Mouse (Mus musculus) layer of hippocampus, postnatal 10 days (tissue): ENCODE data around the gene Dppa3. TPM values are rescaled to one million over a fixed set of nuclear protein-coding genes. Genes with fewer than 3 reads are reported as not detected.
"Not testable (repeated sequence)": the region's sequence is repeated elsewhere in the genome, so short reads cannot be mapped to it uniquely, and the experiment has no call there.

Experiments used
- DNase-seq, 2 experiments: peaks; one replicate each; pipeline ENCODE4 v3.0.0; 2021; ENCODE audit warnings: low spot score in 2 of 2
- total RNA-seq, 2 experiments: library from RNA; stranded (reverse); gene quantifications; 2 replicates each; pipeline ENCODE4 v1.2.3; 2021

The Dppa3 gene
- total RNA-seq, 2 experiments from 2014 or later: not detected

DNA sequence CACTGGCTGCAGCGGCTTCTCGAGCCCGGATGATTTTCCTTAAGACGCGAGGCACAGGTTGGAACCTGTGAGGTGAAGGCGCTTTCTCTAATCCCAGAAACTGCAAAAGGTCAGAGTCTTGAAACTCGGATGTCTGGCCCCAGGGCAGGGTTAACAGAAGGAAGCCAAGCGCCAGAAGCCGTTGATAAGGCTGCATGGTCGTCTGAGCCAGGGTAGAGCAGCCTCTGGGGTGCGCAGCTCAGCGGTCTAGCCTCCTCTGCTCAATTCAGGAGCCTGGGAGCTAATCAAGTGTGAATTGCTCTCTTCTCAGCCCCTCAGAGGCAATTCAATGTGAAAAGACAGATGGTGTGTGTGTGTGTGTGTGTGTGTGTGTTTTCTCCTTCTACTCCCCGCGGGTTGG is 16.4 kb upstream of the Dppa3 start, which contains the start of gene Gdf3:
TSS of gene Gdf3 (minus strand) at position 317 of the 400 bp plus-strand sequence.
- DNase-seq: no peak

DNA sequence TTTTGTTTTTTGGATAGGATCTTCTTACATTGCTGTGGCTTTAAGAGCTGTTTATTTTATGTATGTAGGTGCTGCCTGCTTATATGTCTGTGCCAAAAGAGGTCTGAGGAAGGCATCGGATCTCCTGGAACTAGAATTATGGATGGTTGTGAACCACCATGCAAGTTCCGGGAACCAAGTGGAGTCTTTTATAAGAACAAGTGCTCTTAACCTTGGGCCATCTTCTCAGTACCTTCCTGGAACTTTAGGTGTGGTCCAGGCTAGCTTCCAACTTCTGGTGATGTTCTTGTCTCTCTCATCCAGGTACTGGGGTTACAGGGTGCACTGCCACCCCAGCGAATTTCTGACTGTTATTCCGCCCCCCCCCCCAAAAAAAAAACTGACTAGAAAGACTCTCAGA is 13.8 kb upstream of the Dppa3 start:
- DNase-seq: no peak

DNA sequence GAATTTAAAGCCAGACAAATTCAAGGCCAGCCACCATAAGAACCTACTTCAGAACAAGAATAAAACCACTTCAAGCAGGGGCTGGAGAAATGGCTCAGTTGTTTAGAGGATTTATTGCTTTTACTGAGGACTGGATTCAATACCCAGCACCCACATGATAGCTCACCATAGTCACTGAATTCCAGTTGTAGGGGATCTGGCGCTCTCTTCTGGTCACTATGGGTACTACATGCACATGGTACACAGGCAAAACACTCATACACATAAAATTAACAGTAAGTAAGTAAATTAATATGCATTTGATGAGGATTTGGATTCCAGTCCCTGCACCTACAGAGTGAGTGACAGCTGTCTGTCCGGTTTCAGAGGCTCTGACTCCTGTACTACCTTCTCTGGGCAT is 12.2 kb upstream of the Dppa3 start:
- DNase-seq: peak in 1 of 2 experiments; percentile 27

DNA sequence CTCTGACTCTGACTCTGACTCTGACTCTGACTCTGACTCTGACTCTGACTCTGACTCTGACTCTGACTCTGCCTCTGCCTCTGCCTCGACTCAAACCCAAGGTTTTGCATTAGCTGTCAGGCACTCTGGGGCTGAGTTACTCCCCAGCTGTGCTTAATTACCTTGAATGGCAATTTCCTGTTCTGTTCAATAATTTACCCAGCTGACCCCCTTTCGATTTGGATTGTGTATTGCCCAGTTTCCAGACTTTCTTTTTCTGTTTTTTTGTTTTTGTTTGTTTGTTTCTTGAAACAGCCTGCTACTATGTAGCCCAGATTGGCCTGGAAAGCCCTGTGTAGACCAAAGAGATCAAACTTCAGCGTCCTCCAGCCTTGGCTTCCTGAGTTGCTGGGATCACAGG is 10.2 kb upstream of the Dppa3 start:
- no peak for DNase-seq

DNA sequence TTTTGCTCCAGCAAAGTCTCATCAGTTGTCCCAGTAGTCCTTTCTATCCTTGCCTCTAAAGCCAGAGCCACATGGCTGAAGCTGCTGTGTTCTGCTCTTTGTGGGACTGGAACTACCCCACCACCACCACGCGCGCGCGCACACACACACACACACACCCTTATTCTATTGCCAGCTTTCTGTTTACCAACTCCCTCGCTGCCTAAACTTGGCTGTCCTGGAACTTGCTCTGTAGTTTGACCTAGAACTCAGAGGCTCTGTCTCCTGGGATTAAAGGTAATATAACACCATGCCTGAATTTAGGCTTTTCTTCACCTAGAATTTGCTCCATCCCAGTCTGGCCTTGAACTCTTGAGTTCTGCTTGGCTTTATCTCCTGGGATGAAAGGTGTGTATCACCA is 5.1 kb upstream of the Dppa3 start:
- DNase-seq: no peak

DNA sequence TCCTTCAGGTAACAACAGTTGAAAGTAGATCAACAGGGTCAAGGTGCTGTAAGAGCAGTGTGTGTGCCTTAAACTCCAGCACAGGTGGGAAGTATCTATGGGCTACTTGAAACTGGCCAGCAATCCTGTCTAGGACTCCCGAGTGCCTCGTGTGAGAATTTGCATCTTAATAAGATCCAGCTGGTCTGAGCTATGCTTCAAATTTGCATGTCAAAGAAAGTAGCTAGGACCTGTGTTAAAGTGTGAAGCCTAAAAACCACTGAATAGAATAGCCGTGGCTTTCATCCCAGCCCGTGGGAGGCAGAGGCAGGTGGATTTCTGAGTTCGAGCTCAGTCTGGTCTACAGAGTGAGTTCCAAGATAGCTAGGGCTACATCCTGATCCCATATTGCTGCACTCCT is 1.7 kb upstream of the Dppa3 start:
- DNase-seq: no peak

DNA sequence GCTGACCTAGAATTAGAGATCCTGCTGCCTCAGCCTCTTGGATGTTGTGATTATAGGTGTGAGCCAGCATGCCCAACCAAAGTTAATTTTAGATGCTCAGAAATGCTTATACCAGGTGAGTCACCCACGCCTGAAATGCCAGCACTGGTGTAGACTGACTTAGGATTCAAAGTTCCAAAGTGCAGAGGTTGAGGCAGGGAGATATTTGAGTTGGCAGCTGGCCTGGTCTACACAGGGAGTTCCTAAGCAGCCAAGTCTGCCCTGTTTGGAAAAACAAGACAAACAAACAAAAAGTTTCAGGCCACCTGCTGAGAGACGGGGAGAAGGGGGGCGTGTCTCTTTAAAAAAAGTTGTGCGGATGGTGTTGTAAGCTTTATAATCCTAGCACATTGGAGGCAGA is 1.1 kb upstream of the Dppa3 start:
- DNase-seq: no peak

DNA sequence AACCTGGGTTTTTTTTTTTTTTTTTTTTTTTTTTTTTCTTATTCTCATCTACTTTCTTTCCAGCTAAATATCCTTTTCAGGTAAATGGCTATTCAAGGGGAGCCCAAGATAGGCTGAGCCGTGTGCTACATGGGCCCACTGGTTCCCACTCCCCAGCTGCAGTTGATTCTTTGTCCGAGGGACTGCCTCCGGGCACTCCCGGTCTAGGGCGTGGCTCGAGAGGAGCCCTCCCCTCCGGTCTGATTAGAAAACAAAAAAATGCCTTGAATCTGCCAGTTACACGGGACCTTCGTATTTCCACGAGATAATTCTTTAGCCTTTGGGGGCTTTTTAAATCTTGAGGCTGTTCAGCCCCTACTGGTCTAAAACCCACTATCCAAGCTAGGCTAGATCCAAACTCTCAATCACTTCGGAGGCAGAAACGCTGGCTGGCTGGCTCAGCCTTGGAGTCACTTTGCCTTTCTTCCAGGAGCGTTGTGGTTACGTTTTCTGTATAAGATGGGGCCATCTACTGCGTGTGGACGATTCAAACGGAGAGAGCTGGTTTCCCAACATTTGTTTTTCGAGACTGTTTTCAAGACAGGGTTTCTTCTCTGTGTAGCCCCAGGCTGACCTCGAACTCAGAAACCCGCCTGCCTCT is 1.4 kb downstream of the Dppa3 start:
- DNase-seq: no peak

DNA sequence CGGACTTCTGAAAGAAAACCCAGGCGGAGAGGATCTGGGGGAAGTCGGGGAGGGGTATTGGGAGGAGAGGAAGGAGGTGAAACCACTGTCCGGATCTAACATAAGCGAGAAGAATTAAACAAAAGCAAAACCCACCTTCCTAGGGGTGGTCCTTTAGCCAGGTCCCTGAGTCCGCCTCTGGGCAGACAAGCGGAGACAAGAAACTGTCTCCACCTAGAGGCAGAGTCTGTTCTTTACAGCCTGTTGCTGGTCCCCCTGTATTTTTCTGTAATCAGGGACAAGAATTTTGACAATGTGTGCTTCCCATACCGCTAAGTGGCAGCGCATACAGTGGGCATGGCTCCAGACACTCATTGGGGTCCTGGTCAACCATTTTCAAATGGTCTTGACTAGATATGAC is 7.2 kb downstream of the Dppa3 start:
- DNase-seq: peak; percentile 16 to 18

DNA sequence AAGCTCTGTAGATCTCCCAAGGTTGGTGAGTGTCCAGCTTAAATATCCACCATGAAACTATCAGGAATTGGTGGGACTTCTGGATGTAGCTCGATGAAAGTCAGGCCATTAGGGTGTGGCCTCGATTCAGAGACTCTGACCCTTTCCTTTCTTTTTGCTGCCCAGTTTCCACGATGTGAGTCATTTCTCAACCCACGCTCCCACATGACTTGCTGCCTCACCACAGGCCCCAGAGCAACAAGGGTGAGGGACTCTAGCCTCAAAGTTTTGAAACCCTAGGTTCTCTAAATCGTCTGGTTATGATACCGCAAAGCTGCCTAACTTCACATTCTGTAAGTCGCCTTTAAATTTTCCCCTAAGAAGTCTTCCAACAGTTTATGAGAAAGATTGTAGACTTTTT is 9.1 kb downstream of the Dppa3 start:
- no peak for DNase-seq

DNA sequence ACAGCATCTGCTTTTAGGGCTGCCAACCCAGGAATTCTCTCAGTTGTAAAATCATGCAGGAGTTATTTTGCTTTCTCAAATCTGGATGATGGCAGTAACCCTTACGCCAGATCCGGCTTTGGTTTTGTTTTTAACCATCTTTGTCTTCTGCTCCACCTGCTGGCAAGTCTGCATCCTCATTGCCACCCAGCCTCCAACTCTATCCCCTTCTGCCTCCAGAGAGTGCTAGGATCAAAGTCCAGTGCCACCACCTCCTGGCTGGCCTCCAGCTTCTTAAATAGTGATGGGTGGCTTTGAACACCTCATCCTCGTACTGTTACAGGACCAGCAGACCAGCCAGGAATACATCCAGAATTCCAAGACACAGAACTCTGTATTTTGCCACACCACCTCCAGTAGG is 10.5 kb downstream of the Dppa3 start:
- DNase-seq: no peak

DNA sequence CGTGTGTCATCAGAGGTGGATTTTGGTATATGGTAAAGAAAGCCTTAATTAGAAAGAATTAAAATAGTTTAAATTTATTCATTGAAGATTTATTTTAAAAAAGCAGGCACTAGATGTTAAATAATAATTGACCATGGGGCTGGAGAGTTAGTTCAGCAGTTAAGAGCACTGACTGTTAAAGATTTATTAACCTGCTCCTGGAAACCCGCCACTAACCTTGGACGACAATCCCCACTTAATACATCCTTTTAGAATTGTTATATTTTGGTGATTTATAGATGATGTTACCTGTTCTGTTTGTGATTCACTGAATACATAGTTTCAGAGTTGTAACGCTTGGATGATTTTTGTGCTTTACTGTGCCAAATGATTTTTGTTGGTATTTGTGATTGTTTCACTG is 11.4 kb downstream of the Dppa3 start:
- not testable (repeated sequence) for DNase-seq

DNA sequence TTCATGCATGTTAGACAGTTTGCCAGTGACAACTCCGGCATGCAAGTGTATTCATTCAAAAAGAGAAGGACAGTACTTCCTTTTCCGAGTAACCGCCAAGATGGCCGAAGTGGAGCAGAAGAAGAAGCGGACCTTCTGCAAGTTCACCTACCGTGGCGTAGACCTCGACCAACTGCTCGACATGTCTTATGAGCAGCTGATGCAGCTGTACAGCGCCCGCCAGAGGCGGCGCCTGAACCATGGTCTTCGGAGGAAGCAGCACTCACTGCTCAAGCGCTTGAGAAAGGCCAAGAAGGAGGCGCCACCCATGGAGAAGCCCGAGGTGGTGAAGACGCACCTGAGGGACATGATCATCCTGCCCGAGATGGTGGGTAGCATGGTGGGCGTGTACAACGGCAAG is 18.0 kb downstream of the Dppa3 start:
- not testable (repeated sequence) for DNase-seq

DNA sequence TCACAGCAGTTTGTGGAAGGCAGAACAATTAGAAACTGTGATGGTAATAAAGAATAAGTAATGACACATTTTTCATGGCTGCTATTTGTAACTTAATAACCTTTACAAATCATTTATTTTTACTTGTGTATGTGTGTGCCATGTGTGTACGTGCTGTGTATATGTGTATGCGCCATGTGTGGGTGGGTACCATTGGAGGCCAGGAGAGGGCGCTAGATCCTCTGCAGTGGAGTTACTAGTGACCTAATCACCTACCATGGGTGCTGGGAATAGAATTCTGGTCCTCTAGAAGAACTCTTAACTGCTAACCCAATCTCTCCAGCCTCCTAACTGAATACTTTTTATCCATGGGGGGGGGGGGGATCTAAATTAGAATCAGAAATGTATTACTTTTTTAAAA is 23.7 kb downstream of the Dppa3 start:
- no peak for DNase-seq

DNA sequence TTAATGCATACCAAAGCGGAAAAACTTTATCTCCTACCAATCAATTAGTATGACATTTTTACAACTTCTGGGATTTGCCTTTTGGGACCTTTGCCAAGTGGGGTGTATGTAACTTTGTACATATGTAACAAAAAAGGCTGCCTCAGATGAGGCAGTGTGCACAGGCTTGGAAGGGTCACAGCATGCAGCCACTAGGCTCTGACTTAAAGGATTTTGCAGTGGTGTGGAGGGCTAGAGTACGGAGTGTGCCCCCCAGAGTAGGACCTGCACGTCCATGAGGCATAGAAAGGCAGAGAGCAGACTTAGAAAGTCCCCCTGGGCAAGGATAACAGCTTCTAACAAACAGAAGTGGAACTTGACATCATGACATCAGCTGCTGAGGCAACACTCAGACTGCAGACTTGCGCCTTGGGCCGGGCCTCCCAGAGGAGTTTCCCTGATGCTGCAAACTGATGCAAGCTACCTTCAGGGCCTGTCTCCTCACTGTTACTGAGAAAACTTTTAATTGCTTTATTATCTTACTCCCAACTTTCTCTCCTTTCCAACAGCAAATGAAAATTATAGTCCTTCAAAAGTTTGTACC is 24.3 kb downstream of the Dppa3 start:
- no peak for DNase-seq

DNA sequence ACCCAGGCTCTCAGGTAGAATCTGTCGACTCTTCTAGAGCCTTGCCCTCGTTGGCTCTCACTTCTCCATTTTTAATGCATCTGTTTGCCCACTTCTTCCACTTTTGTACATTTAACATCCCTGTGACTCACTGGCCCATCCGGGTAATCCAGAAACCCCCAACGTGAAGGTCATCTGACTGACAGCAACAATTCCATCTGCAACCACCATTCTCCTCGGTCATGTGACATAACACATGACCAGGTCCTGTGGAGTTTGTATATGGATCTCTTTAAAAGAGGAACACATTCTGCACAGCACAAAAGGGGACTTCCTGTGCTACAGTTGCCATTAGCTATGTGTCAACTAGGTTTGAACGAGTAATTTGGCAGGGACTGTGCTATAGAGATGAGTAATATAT is 28.1 kb downstream of the Dppa3 start:
- no peak for DNase-seq

DNA sequence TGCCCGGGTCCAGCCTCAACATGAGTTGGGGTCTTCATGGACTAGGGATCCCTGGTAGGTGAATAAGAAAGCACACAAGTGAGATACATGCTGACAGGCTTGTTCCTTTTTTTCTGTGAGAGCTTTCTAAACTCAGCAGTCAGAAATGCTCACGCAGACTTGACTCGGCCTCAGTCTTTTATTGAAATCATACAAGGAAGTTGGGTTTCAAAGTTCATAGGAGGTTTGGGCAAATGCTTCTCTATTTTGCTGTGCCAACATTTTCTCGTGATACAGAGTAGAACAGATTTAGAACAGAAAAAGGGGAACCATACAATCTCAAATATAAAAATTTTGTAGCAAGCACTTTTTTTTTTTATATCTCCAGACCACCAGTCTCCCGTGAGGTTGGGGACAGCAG is 31.4 kb downstream of the Dppa3 start:
- DNase-seq: no peak

DNA sequence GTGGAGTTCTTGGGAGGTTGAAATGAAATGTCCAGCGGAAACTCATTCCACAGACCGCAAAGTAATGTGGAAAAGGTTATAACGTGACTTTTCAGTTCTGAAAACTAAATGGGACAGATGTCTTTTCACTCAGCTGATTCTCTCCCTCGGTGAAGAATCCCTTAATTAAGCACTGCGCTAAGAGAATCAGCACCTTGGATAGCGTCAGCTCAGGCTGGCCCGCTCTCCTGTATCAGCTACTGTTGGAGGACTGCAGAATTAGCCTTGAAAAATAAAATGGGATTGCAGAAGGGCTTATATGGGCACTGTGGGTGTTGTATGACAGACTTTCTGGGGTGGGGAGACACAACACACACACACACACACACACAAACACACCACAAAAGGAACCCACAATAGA is 33.4 kb downstream of the Dppa3 start:
- no peak for DNase-seq

DNA sequence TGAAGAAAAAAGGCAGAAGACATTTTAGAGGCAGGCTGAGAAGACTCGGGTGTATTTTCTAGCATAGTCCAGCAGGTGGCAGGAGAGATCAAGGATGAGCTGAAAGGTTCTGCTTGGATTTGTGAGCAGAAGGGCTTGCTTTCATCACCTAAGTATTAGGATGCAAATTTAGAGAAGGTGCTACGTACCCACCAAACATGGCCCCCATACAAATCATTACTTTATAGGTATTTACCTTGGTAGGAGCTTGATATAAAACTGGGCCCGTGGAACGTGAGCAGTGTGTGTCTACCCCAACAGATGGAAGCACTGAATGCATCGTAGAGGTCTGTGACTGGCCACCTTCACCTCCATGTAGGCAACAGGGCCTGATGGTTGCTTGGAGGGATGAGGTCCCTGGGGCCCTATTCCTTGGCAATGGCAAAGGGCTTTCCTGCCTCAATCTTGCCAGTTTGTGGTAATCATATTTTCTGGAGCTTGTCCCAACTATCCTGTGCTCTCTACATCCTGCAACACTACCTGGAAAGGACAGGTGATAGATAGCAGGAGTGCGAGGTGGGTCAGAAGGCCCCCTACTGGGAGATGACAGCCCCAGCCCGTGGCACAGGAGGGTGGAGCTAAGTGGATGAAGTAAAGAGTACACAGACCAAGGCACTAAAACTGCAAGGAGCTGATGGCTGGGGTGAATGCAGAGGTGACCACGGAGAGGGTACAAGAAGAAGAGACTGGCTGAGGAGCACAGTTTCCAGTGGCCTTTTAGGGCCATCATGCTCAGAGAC is 34.6 kb downstream of the Dppa3 start:
- DNase-seq: peak; percentile 61 to 74

DNA sequence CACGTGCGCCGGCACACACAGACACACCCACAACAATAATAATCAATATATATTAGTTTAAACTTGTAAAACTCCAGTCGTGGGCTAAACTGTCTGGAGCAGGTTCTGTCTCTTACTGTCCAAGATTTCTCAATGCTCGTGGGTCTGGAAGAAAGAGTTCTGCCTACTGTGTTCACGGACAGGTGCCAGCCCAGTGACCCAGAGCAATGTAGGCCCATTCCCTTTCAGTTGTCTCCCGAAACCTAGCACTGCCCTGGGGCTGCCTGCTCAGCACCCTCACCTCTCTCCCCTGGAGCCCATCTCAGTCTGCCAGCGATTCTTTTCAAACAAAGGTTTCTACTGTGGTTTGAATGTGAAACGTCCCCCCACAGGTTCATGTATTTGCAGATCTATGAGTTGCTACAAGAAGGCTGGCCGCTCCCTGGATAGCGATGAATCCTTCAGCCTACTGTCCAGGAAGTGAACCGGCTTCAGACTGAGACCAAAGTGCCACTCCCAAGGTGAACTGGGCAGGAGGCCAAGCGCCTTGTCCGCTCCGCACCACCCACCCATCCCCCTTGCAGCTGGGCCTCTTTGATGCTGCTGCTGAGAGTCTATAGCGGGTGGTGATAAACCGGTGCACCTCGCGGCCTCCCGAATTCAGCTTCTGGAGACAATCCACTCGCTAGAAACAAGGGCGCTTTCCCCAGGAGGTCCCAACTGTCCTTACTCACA is 36.5 kb downstream of the Dppa3 start:
- DNase-seq: no peak

DNA sequence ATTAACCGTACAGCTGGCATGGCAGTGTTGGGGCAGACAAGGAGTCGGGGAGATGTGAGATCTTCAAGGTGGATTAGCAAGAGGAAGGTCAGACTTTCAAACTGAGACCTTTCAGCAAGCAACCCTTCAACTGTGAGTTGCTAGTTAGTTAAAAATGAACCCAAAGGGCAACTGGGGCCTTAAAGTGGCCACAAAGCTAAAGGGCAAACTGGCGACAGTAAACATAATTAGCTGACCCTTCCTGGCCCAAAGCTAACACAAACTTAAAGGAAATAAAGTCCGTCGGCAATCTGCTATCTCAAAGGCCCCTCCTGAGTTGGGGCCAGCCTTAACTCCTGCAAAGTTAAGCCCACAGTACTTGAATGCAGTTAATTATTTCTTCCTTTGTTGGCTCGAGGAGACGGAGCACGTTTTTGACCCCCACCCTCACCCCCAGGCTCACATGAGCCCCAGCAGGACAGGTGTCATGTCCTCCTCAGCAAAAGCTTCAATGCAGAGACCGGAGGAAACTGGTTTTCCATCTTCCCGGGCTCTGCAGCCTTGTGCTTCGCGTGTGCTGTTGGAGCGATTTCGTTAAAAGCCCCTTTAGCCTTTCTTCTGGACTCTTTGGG is 37.5 kb downstream of the Dppa3 start:
- DNase-seq: no peak

DNA sequence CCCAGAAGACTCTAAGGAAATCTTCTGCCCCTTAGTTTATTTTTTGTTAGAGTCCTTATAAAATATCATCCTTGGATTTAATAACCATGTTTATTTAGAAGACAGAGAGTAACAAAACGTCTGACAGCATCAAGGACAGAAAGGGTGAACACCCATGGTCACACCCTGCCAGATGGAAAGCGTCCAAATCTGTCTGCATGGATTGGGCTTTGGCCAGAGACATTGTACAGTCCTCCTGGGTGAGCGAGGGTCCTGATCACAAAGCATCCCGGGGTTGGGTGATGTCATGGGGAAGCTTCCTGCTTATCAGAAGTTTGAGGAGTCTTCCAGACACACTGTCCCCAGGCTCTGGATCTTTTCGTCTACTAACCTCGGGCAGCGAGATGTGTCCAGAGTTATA is 39.7 kb downstream of the Dppa3 start:
- DNase-seq: no peak
